Mouse (Mus musculus): Measurements from ENCODE around the gene Foxc1. TPM values are rescaled to one million over a fixed set of nuclear protein-coding genes. Genes with fewer than 3 reads are reported as not detected.
A peak's percentile ranks its signal among the peaks of the same experiment; 100 is the strongest.

Foxc1 gene
- polyA plus RNA-seq, 1 experiment from 2014 or later, result 0.15 TPM

DNA sequence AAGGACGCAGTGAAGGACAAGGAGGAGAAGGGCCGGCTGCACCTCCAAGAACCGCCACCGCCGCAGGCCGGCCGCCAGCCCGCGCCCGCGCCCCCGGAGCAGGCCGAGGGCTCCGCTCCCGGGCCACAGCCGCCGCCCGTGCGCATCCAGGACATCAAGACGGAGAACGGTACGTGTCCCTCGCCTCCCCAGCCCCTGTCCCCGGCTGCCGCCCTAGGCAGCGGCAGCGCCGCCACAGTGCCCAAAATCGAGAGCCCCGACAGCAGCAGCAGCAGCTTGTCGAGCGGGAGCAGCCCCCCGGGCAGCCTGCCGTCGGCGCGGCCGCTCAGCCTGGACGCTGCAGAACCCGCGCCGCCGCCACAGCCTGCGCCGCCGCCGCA is 1.3 kb downstream of the Foxc1 start:
- ATAC-seq (ENCODE audit: low FRiP score, low TSS enrichment), result no peak
- H3K4me1 ChIP-seq (replicated peaks; ENCODE audit: control insufficient read depth, insufficient read depth), result 0 out of 2 replicates have a peak, but pooled peaks cover 2% of the 10 kb centered on the region
- H3K27ac ChIP-seq (replicated peaks), result no peak overlapping the region
- H3K4me2 ChIP-seq (replicated peaks; ENCODE audit: low read depth), result peak overlapping the region; percentile 89
- WGBS, result under 1% methylated on average over 41 of the region's 47 CpGs
- peak; percentile 32 for DNase-seq (ENCODE audit: low spot score)
- H3K36me3 ChIP-seq (ENCODE audit: control insufficient read depth, insufficient read depth, low read length), result no peaks in the 10 kb centered on the region
- peaks cover 12% of the 10 kb centered on the region; the same call in 1 of the 2 replicates for H3K27me3 ChIP-seq (ENCODE audit: control insufficient read depth, insufficient read depth, low read length)
- H3K9me3 ChIP-seq (ENCODE audit: control insufficient read depth, low read length), result no peaks in the 10 kb centered on the region
- no peak for TF ChIP-seq EP300 (optimal IDR thresholded peaks at IDR 0.05)
- no peak for TF ChIP-seq CTCF (IDR thresholded peaks at IDR 0.05; ENCODE audit: low read depth)
- peak overlapping the region; percentile 54 for H3K4me3 ChIP-seq (ENCODE audit: low read depth, low read length)
- H3K9ac ChIP-seq (ENCODE audit: low read length), result peak overlapping the region; percentile 58; the same call in 1 of the 2 replicates

DNA sequence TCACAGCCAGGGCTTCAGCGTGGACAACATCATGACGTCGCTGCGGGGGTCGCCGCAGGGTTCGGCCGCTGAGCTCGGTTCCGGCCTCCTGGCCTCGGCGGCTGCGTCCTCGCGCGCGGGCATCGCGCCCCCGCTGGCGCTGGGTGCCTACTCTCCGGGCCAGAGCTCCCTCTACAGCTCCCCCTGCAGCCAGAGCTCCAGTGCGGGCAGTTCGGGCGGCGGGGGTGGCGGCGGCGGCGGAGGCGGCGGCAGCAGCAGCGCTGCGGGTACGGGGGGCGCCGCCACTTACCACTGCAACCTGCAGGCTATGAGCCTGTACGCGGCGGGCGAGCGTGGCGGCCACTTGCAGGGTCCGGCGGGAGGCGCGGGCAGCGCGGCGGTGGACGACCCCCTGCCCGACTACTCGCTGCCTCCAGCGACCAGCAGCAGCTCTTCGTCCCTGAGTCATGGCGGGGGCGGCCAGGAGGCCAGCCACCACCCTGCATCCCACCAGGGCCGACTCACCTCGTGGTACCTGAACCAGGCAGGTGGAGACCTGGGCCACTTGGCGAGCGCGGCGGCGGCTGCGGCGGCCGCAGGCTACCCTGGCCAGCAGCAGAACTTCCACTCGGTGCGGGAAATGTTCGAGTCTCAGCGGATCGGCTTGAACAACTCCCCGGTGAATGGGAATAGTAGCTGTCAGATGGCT is 1.8 kb downstream of the Foxc1 start:
- peak; percentile 62 for DNase-seq (ENCODE audit: low spot score)
- 0 out of 2 replicates have a peak, but pooled peaks have one; percentile 15 for ATAC-seq (ENCODE audit: low FRiP score, low TSS enrichment)
- Histone ChIP-seq H3K27ac (replicated peaks) (no peak overlapping the region), H3K27me3 (ENCODE audit: control insufficient read depth, insufficient read depth, low read length) (peaks cover 12% of the 10 kb centered on the region; the same call in 1 of the 2 replicates), H3K4me1 (replicated peaks; ENCODE audit: control insufficient read depth, insufficient read depth) (0 out of 2 replicates have a peak, but pooled peaks cover 2% of the 10 kb centered on the region), H3K9ac (ENCODE audit: low read length) (peak overlapping the region; percentile 38), H3K36me3 (ENCODE audit: control insufficient read depth, insufficient read depth, low read length) (no peaks in the 10 kb centered on the region), H3K4me2 (replicated peaks; ENCODE audit: low read depth) (peak overlapping the region; percentile 89), H3K4me3 (ENCODE audit: low read depth, low read length) (peak overlapping the region; percentile 54), H3K9me3 (ENCODE audit: control insufficient read depth, low read length) (no peaks in the 10 kb centered on the region)
- WGBS, result 2% methylated on average over 47 of the region's 73 CpGs
- TF ChIP-seq EP300 (optimal IDR thresholded peaks at IDR 0.05) (no peak), CTCF (IDR thresholded peaks at IDR 0.05; ENCODE audit: low read depth) (peak; percentile 50)

DNA sequence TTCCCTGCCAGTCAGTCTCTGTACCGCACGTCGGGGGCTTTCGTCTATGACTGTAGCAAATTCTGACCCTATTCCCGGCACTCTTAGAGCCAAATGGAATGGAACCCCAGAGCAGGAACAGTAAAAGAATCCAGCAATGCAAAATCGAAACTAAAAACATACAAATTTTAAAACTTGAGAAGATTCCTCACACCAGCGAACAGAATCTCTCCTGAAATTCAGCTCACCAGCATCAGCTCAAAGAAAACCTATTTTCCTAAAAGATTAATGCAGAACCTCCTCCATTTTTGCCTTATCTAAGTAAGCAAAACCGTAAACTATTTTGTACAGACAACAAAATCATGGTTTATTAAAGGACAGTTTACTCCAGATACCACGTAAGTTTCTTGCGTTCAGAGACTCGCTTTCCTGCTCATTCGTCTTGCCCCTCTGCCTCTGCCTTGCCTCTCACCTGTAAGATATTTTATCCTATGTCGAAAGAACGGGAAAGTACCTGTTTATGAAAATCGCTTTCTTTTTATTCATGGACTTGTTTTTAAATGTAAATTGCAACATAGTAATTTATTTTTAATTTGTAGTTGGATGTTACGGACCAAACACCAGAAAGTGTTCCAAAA is 2.5 kb downstream of the Foxc1 start:
- no peak overlapping the region for H3K27ac ChIP-seq (replicated peaks)
- H3K36me3 ChIP-seq (ENCODE audit: control insufficient read depth, insufficient read depth, low read length), result no peaks in the 10 kb centered on the region
- H3K9ac ChIP-seq (ENCODE audit: low read length), result no peak overlapping the region; the same call in 1 of the 2 replicates
- no peak for TF ChIP-seq EP300 (optimal IDR thresholded peaks at IDR 0.05)
- TF ChIP-seq CTCF (IDR thresholded peaks at IDR 0.05; ENCODE audit: low read depth), result no peak
- WGBS, result 21% methylated on average over 16 of the region's 16 CpGs
- DNase-seq (ENCODE audit: low spot score) (no peak), ATAC-seq (ENCODE audit: low FRiP score, low TSS enrichment) (no peak)
- H3K4me3 ChIP-seq (ENCODE audit: low read depth, low read length), result peak overlapping the region; percentile 54
- H3K4me1 ChIP-seq (replicated peaks; ENCODE audit: control insufficient read depth, insufficient read depth), result 0 out of 2 replicates have a peak, but pooled peaks cover 2% of the 10 kb centered on the region
- peak overlapping the region; percentile 89 for H3K4me2 ChIP-seq (replicated peaks; ENCODE audit: low read depth)
- peaks cover 8% of the 10 kb centered on the region; the same call in 1 of the 2 replicates for H3K27me3 ChIP-seq (ENCODE audit: control insufficient read depth, insufficient read depth, low read length)
- no peaks in the 10 kb centered on the region for H3K9me3 ChIP-seq (ENCODE audit: control insufficient read depth, low read length)

DNA sequence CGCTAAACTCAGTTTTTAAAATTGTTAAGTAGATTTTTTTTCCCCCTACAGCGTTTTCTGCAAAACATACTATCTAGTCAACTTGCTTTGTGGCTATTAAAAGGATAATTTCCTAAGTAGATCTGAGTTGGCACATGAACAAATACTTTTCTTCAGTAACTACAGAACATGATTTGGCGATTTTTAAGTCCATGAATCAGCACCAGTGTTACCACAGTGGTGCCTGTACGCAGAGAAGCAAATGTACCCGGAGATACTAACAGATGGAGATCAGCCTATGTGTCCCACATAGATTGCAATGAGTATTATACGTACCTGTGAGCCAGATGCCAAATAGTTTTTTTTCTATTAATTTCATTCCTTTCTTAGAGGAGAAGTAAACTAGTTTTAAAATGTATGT is 3.3 kb downstream of the Foxc1 start:
- Histone ChIP-seq H3K4me2 (replicated peaks; ENCODE audit: low read depth) (no peak overlapping the region), H3K27me3 (ENCODE audit: control insufficient read depth, insufficient read depth, low read length) (peaks cover 5% of the 10 kb centered on the region; the same call in 1 of the 2 replicates), H3K4me3 (ENCODE audit: low read depth, low read length) (no peak overlapping the region)

DNA sequence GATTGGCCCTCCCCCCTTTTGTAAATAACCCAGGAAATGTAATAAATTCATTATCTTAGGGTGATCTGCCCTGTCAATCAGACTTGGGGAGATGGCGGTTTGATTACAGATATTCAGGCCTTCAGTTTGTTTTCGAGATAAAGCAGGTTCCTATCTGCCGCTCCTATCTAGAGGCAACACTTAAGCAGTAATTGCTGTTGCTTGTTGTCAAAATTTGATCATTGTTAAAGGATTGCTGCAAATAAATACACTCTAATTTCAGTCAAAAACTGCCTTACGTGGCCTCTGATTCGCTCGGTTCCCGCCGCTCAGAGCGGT is 3.9 kb downstream of the Foxc1 start:
- Histone ChIP-seq H3K4me3 (ENCODE audit: low read depth, low read length) (peak overlapping the region; percentile 38), H3K36me3 (ENCODE audit: control insufficient read depth, insufficient read depth, low read length) (no peaks in the 10 kb centered on the region), H3K27ac (replicated peaks) (no peak overlapping the region), H3K4me2 (replicated peaks; ENCODE audit: low read depth) (peak overlapping the region; percentile 54), H3K9ac (ENCODE audit: low read length) (no peak overlapping the region), H3K27me3 (ENCODE audit: control insufficient read depth, insufficient read depth, low read length) (peaks cover 5% of the 10 kb centered on the region; the same call in 1 of the 2 replicates), H3K9me3 (ENCODE audit: control insufficient read depth, low read length) (no peaks in the 10 kb centered on the region), H3K4me1 (replicated peaks; ENCODE audit: control insufficient read depth, insufficient read depth) (0 out of 2 replicates have a peak, but pooled peaks cover 2% of the 10 kb centered on the region)
- DNase-seq (ENCODE audit: low spot score) (no peak), ATAC-seq (ENCODE audit: low FRiP score, low TSS enrichment) (no peak)
- no peak for TF ChIP-seq CTCF (IDR thresholded peaks at IDR 0.05; ENCODE audit: low read depth)
- no peak for TF ChIP-seq EP300 (optimal IDR thresholded peaks at IDR 0.05)
- 20% methylated on average over 9 of the region's 9 CpGs for WGBS

More for the DNA sequence above, 3.3 kb downstream of the Foxc1 start:
- DNase-seq (ENCODE audit: low spot score) (no peak), ATAC-seq (ENCODE audit: low FRiP score, low TSS enrichment) (no peak)
- Histone ChIP-seq H3K4me1 (replicated peaks; ENCODE audit: control insufficient read depth, insufficient read depth) (0 out of 2 replicates have a peak, but pooled peaks cover 2% of the 10 kb centered on the region), H3K9ac (ENCODE audit: low read length) (no peak overlapping the region), H3K9me3 (ENCODE audit: control insufficient read depth, low read length) (no peaks in the 10 kb centered on the region), H3K36me3 (ENCODE audit: control insufficient read depth, insufficient read depth, low read length) (no peaks in the 10 kb centered on the region), H3K27ac (replicated peaks) (no peak overlapping the region)
- TF ChIP-seq CTCF (IDR thresholded peaks at IDR 0.05; ENCODE audit: low read depth) (no peak), EP300 (optimal IDR thresholded peaks at IDR 0.05) (no peak)
- WGBS, result 42% methylated on average over 6 of the region's 6 CpGs

All from stomach, postnatal 0 days (tissue).